Mouse (Mus musculus) forebrain, embryonic 11.5 days (tissue): ENCODE data around the gene Ly6g5c. TPM values are rescaled to one million over a fixed set of nuclear protein-coding genes. Genes with fewer than 3 reads are reported as not detected.

ENCODE experiments used
- ATAC-seq: fragments of 200-750 bp; cut with Nextera tagmentation; replicated peaks from 2 replicates; pipeline ENCODE4 v1.8.0; 2017; ENCODE audit warnings: moderate TSS enrichment; ENCODE audit not compliant: low FRiP score
- DNase-seq: peaks from one replicate; pipeline ENCODE4 v3.0.0-alpha.2; 2017; ENCODE audit warnings: low spot score
- H3K27ac ChIP-seq: fragments of 300-500 bp; sonication (generic); 2 replicates; pipeline ENCODE4 v1.5.1; 2014; ENCODE audit warnings: low read depth, low read length
- H3K27me3 ChIP-seq: fragments of 300-500 bp; sonication (generic); 2 replicates; pipeline ENCODE4 v1.6.1; 2014; ENCODE audit warnings: mild to moderate bottlenecking, low read length, mixed read lengths; ENCODE audit not compliant: control insufficient read depth, insufficient read depth
- H3K36me3 ChIP-seq: fragments of 300-500 bp; sonication (generic); 2 replicates; pipeline ENCODE4 v1.6.1; 2014; ENCODE audit warnings: mild to moderate bottlenecking, low read length, moderate library complexity, mixed read lengths; ENCODE audit not compliant: control insufficient read depth, insufficient read depth
- H3K4me1 ChIP-seq: fragments of 300-500 bp; sonication (generic); replicated peaks from 2 replicates; pipeline ENCODE4 v1.6.1; 2014; ENCODE audit warnings: low read length, mixed read lengths; ENCODE audit not compliant: control insufficient read depth, insufficient read depth
- H3K4me2 ChIP-seq: fragments of 300-500 bp; sonication (generic); 2 replicates; pipeline ENCODE4 v1.6.1; 2014; ENCODE audit warnings: low read depth, mild to moderate bottlenecking, low read length, moderate library complexity, mixed read lengths; ENCODE audit not compliant: severe bottlenecking
- H3K4me3 ChIP-seq: fragments of 300-500 bp; sonication (generic); 2 replicates; pipeline ENCODE4 v1.5.1; 2014; ENCODE audit warnings: low read depth, low read length
- H3K9ac ChIP-seq: fragments of 300-500 bp; sonication (generic); 2 replicates; pipeline ENCODE4 v1.6.1; 2014; ENCODE audit warnings: low read length
- H3K9me3 ChIP-seq: fragments of 300-500 bp; sonication (generic); 2 replicates; pipeline ENCODE4 v1.6.1; 2016; ENCODE audit warnings: low read length, mixed read lengths; ENCODE audit not compliant: control insufficient read depth
- WGBS: fragments of 180-500 bp; shearing (Covaris S2); extraction: QIAGEN DNeasy Blood & Tissue Kit; methylation state at CpG from one replicate; pipeline ENCODE4 v1.1.7; 2014; 5-methylcytosine and 5-hydroxymethylcytosine counted together
- polyA plus RNA-seq: library from polyadenylated mRNA; unstranded; fragments of >200 nt; fragmentation: Nextera tagmentation; extraction: Ambion mirVana; gene quantifications from 2 replicates; pipeline ENCODE4 v1.2.1, GENCODE M21; 2014

Gene Ly6g5c
- polyA plus RNA-seq, 1 experiment from 2014 or later: not detected

DNA sequence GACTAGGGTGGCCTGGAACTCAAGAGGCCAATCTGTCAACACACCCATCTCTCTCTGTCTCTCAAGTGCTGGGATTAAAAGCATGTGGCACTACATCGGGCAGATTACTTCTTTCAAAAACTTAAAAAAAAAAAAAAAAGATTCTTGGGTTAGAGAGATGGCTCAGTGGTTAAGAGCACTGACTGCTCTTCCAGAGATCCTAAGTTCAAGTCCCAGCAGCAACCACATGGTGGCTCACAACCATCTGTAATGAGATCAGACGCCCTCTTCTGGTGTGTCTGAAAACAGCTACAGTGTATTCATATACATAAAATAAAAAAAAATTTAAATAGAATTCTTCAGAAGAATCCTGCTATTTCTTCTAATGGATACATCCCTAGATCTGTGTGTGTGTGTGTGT, 19.9 kb upstream of the Ly6g5c start:
- no peak for DNase-seq
- no peak overlapping the region for H3K4me2 ChIP-seq
- 48% methylated on average over 2 of the region's 2 CpGs for WGBS
- no peaks in the 10 kb centered on the region for H3K27me3 ChIP-seq
- ATAC-seq: no peak
- H3K27ac ChIP-seq: no peak overlapping the region
- no peak overlapping the region for H3K4me3 ChIP-seq
- no peak overlapping the region for H3K9ac ChIP-seq
- H3K36me3 ChIP-seq: no peaks in the 10 kb centered on the region; the same call in 1 of the 2 replicates
- H3K4me1 ChIP-seq: peaks cover 6% of the 10 kb centered on the region; the same call in 1 of the 2 replicates
- H3K9me3 ChIP-seq: no peaks in the 10 kb centered on the region

DNA sequence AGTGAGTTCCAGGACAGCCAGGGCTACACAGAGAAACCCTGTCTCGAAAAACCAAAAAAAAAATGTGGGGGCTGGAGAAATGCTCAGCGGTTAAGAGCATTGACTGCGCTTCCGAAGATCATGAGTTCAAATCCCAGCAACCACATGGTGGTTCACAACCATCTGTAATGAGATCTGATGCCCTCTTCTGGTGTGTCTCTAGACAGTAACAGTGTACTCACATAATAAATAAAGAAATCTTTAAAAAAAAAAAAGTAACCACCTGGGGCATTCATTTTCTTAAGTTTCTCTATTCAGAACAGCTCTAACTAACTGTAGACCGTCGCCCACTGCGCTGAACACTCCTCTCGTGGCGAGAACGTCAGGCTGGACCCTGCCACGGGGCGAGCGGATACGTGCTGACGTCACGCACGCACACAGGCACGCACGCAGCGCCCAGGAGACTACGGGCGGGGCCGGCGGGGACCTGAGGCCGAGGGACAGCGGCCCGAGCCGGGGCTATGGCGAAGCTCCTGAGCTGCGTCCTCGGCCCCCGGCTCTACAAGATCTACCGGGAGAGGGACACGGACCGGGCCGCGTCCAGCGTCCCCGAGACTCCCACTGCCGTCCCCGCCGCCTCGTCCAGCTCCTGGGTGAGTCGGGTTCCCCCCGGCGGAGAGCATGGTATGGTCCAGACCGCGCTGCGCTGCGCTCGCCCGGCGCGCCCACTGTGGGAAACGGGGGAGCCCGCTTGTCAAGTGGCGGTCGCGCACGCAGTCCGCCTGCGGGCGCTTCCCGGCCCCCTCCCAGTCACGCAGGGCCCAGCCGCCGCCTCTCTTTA, 19.0 kb upstream of the Ly6g5c start, which contains the start of gene Abhd16a:
TSS of gene Abhd16a (plus strand) at position 439 of the 820 bp plus-strand sequence.
- Histone ChIP-seq H3K4me1 (peaks cover 6% of the 10 kb centered on the region; the same call in 1 of the 2 replicates), H3K9me3 (no peaks in the 10 kb centered on the region), H3K9ac (peak within 1 kb of the TSS; percentile 90), H3K36me3 (no peaks in the 10 kb centered on the region; the same call in 1 of the 2 replicates), H3K27me3 (no peaks in the 10 kb centered on the region), H3K4me3 (peak within 1 kb of the TSS; percentile 60), H3K27ac (peak within 1 kb of the TSS; percentile 93), H3K4me2 (peak within 1 kb of the TSS; percentile 67)
- peak; percentile 98 for ATAC-seq
- 3% methylated on average over 63 of the region's 67 CpGs for WGBS
- peak; percentile 96 for DNase-seq

DNA sequence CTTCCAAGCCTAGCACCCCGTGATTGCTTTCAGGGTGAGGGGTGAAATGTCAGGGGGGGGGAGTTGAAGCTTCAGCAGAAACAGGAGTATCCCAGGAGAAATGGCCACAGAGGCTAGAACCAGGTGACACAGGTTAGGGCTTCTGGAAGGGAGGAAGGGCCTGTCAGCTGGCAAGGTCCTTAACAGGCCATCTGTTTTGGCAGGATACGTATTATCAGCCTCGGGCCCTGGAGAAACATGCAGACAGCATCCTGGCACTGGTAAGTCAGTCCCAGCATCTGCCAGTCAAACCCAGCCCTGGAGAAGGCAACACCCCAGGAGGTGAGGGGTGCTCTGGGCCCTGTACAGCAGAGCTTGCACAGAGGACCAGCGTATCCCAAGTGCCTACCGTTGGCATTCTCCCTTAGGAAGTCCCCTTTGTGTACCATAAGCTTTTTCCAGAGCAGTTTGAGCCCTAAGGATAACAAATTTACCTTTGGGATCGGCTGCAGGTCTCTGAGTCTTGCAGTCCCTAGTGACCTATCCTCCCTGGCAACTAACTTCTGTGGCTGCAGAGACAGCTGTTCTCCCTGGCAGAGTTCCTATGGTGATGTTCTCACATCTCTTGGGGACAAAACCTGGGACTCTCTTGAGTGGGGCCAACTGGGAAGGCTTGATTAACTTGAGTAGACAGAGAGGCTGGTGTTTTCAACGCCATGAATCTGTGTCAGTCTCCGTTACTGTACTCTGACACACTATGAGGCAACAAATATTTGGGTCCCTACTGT, 17.7 kb upstream of the Ly6g5c start:
- Histone ChIP-seq H3K36me3 (no peaks in the 10 kb centered on the region; the same call in 1 of the 2 replicates), H3K4me1 (peaks cover 6% of the 10 kb centered on the region; the same call in 1 of the 2 replicates), H3K9ac (peak overlapping the region; percentile 90), H3K9me3 (no peaks in the 10 kb centered on the region), H3K4me3 (peak overlapping the region; percentile 60), H3K4me2 (peak overlapping the region; percentile 67), H3K27ac (no peak overlapping the region), H3K27me3 (no peaks in the 10 kb centered on the region)
- WGBS: 80% methylated on average over 8 of the region's 8 CpGs
- no peak for ATAC-seq
- DNase-seq: no peak

DNA sequence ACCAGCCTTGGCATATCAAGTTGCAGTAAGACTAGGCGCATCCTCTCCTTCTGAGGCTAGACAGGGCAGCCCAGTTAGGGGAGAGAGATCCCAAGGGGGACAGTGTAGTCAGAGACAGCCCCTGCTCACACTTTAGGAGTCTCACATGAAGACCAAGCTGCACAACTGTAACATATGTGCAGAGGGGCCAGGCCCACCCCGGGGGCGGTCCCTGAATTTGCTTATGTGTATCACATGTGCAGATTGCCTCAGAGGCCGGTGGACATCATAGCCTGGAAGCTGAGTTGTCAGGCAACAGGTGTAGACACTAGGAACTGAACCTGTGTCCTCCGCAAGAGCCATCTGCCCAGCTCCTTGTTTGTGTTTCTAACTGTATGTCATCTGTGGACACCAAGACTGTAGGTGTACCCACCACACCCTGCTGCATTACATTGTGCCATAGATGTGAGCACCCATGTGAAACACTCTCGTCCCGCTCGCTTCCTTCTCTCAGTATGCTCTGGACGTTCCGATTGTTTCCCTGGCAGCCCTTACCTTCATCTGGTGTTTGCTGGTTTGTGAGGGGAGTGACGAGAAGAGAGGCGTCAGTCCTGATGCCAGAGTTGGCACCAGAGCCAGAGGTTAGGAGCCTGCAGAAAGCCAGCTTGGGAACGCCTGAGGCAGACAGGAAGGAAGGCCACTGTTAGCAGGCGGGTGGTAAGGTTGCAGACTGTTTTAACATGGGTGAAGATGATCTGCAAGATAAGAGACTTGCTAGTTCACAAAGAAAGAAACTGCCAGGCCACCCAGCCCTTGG, 15.5 kb upstream of the Ly6g5c start:
- no peak for DNase-seq
- Histone ChIP-seq H3K36me3 (no peaks in the 10 kb centered on the region; the same call in 1 of the 2 replicates), H3K4me1 (peaks cover 6% of the 10 kb centered on the region; the same call in 1 of the 2 replicates), H3K9ac (no peak overlapping the region), H3K9me3 (no peaks in the 10 kb centered on the region), H3K27ac (no peak overlapping the region), H3K27me3 (no peaks in the 10 kb centered on the region), H3K4me2 (no peak overlapping the region), H3K4me3 (no peak overlapping the region)
- 90% methylated on average over 14 of the region's 14 CpGs for WGBS
- no peak for ATAC-seq

DNA sequence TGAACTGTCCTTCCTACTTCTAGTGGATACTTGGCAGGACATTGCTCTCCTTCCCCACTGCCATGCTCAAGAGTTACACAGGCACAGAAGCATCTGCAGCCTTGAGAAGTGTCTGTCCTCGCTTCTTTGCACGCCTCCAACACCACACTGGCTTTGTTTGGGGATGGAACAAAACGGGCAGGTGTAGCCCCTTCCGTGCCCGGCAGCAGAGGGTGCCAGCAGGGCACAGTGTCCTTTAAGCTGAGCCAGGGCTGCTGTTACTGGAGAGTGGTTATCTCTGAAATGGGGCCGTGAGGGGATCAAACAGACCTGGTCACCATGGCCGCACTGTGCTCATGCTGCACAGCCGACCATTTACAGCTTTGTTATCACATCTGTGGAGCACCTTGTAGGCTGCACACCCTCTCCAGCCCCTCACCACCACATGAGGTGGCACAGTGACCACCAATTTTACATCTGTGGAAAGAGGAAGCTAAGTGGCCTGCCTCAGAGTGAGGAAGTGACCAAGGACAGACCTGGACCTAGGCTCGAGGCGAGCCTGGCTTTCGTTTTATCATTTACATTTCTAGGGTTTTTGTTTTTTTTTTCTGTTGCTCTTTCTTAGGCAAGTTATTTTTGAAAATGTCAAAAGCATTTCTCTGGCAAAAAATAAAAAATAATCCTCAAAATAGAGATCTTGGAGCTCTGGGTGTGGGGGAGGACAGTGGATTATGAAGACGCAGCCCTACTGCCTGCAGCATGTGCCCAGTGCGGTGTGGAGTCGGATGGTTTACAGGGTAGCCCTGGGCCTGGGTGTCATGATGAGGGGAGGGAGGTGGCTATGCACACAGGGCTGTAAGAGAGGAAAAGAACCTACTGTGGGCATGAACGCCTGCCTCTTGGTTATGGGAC, 13.4 kb upstream of the Ly6g5c start:
- Histone ChIP-seq H3K4me1 (peaks cover 6% of the 10 kb centered on the region; the same call in 1 of the 2 replicates), H3K4me3 (no peak overlapping the region), H3K9me3 (no peaks in the 10 kb centered on the region), H3K9ac (no peak overlapping the region), H3K27me3 (no peaks in the 10 kb centered on the region), H3K4me2 (no peak overlapping the region), H3K36me3 (no peaks in the 10 kb centered on the region; the same call in 1 of the 2 replicates), H3K27ac (no peak overlapping the region)
- 91% methylated on average over 15 of the region's 15 CpGs for WGBS
- DNase-seq (no peak), ATAC-seq (no peak)

DNA sequence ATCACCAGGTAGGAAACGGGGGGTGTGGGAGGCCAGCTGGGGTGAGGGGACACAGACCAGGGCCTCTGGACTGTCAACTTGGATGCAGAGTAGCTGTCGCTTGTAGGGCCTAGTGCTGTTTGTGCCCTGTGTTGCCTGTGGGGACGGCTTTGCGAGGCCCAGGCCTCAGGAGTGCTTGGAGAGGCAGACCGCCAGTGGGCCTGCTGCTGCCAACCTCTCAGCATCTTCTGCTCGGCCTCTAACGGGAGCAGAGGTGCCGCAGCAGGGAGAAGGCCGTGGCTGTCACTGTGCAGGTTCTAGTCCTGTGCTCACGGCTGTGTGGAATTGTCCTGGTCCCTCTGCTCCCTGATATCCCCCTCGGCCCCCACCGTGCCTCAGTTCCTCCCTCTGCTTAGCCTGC, 11.5 kb upstream of the Ly6g5c start:
- H3K27ac ChIP-seq: no peak overlapping the region
- no peak overlapping the region for H3K9ac ChIP-seq
- no peaks in the 10 kb centered on the region; the same call in 1 of the 2 replicates for H3K36me3 ChIP-seq
- H3K9me3 ChIP-seq: no peaks in the 10 kb centered on the region
- H3K4me2 ChIP-seq: no peak overlapping the region
- DNase-seq (no peak), ATAC-seq (no peak)
- H3K4me1 ChIP-seq: no peaks in the 10 kb centered on the region
- H3K27me3 ChIP-seq: no peaks in the 10 kb centered on the region
- WGBS: 88% methylated on average over 12 of the region's 12 CpGs
- no peak overlapping the region for H3K4me3 ChIP-seq

DNA sequence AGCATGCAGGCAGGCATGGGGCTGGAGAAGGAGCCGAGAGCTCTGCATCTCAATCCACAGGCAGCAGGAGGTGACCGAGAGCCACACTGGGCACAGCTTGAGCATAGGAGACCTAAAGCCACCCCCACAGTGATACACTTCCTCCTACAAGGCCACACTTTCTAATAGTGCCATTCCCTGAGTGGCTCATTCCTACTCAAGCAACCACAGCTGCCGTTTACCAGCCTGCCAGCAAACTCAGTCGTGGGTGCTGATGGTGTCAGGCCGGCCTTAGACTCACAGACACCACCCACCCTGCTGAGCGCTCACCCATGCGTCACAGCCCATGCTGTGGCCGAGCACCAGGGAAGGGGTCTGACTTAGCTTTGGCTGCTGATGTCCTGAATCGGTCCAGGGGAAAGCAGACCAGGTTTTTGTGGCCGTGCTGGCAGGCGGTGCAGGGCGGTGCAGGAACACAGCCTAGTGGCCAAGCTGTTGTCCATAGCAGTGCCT, 10.9 kb upstream of the Ly6g5c start:
- WGBS: 85% methylated on average over 12 of the region's 12 CpGs
- Histone ChIP-seq H3K9me3 (no peaks in the 10 kb centered on the region), H3K4me3 (no peak overlapping the region), H3K36me3 (peaks cover 5% of the 10 kb centered on the region), H3K27ac (no peak overlapping the region), H3K27me3 (no peaks in the 10 kb centered on the region), H3K4me2 (no peak overlapping the region), H3K9ac (no peak overlapping the region), H3K4me1 (no peaks in the 10 kb centered on the region)
- no peak for ATAC-seq
- DNase-seq: no peak
